Mouse (Mus musculus) midbrain, embryonic 13.5 days (tissue): ENCODE results near the gene Uimc1. TPM values are rescaled to one million over a fixed set of nuclear protein-coding genes. Genes with fewer than 3 reads are reported as not detected.
"Not testable (repeated sequence)": the region's sequence is repeated elsewhere in the genome, so short reads cannot be mapped to it uniquely, and the experiment has no call there.

ENCODE experiments used
- ATAC-seq: fragments of 200-750 bp; cut with Nextera tagmentation; 2 replicates; pipeline ENCODE4 v1.8.0; 2017; ENCODE audit warnings: mild to moderate bottlenecking, moderate TSS enrichment, moderate library complexity
- H3K27ac ChIP-seq: fragments of 300-500 bp; sonication (generic); 2 replicates; pipeline ENCODE4 v1.5.1; 2015; ENCODE audit warnings: inconsistent platforms, mild to moderate bottlenecking, moderate library complexity
- H3K27me3 ChIP-seq: fragments of 300-500 bp; sonication (generic); 2 replicates; pipeline ENCODE4 v1.6.1; 2015; ENCODE audit warnings: mild to moderate bottlenecking, inconsistent platforms
- H3K36me3 ChIP-seq: fragments of 300-500 bp; sonication (generic); 2 replicates; pipeline ENCODE4 v1.6.1; 2015; ENCODE audit warnings: mild to moderate bottlenecking, inconsistent platforms
- H3K4me1 ChIP-seq: fragments of 300-500 bp; sonication (generic); replicated peaks from 2 replicates; pipeline ENCODE4 v1.6.1; 2015; ENCODE audit warnings: inconsistent platforms
- H3K4me2 ChIP-seq: fragments of 300-500 bp; sonication (generic); replicated peaks from 2 replicates; pipeline ENCODE4 v1.6.1; 2015; ENCODE audit warnings: moderate library complexity, mild to moderate bottlenecking, inconsistent platforms
- H3K4me3 ChIP-seq: fragments of 300-500 bp; sonication (generic); replicated peaks from 2 replicates; pipeline ENCODE4 v1.5.1; 2015; ENCODE audit warnings: mild to moderate bottlenecking, inconsistent platforms
- H3K9ac ChIP-seq: fragments of 300-500 bp; sonication (generic); replicated peaks from 2 replicates; pipeline ENCODE4 v1.6.1; 2015; ENCODE audit warnings: mild to moderate bottlenecking, inconsistent platforms
- H3K9me3 ChIP-seq: fragments of 300-500 bp; sonication (generic); 2 replicates; pipeline ENCODE4 v1.6.1; 2016; ENCODE audit warnings: mild to moderate bottlenecking, inconsistent platforms
- WGBS: fragments of 180-500 bp; shearing (Covaris S2); methylation state at CpG from one replicate; pipeline ENCODE4 v1.1.7; 2015; 5-methylcytosine and 5-hydroxymethylcytosine counted together
- polyA plus RNA-seq: library from polyadenylated mRNA; unstranded; fragments of >200 nt; fragmentation: Nextera tagmentation; extraction: Ambion mirVana; gene quantifications from 2 replicates; pipeline ENCODE4 v1.2.1, GENCODE M21; 2015

Uimc1 gene
- polyA plus RNA-seq, 1 experiment from 2014 or later: 21.6 TPM

DNA sequence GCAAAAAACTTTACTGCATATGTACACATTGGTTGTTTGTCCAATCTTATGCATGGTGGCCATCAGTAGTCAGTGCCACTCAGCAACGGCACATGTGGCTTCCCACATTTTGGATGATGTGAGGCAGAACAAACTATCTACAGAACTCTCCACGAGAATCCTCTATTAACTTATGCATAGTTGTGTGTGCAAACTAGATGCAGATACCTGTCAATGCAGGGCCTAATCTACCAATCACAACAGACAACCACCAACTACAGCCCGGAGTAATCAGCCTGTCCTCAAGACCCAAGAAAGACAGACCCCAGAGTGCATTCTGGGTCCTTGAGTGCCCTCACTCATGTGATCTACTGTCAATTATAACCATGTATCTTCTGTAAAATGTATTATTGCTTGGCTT lies 2.3 kb upstream of the Uimc1 start:
- H3K9ac ChIP-seq: no peak overlapping the region
- no peaks in the 10 kb centered on the region for H3K36me3 ChIP-seq
- 94% methylated on average over 3 of the region's 3 CpGs for WGBS
- peaks cover 24% of the 10 kb centered on the region for H3K4me1 ChIP-seq
- no peak overlapping the region for H3K27ac ChIP-seq
- H3K4me3 ChIP-seq: no peak overlapping the region
- no peaks in the 10 kb centered on the region for H3K9me3 ChIP-seq
- no peak for ATAC-seq
- H3K4me2 ChIP-seq: no peak overlapping the region
- H3K27me3 ChIP-seq: no peaks in the 10 kb centered on the region

DNA sequence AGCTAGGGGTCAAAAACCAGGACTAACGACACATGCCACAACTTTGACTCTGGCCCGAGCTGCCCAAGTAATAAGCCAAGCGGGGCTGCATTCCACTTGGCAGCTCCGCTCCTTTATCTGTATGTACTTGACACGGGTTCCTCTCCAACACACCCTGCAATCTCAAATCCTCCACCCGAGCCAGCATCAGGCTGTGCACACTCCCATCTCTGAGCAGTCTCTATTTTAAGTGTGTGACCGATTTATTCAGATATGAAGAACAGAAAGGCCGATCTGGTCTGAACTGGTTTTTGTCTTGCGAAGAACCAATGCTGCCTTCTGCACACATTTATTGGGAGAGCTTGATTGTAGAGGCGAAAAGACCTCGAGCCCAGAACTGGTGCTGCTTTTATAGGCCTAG lies 1.5 kb upstream of the Uimc1 start:
- Histone ChIP-seq H3K27ac (no peak overlapping the region), H3K4me3 (no peak overlapping the region), H3K36me3 (no peaks in the 10 kb centered on the region), H3K4me1 (peaks cover 20% of the 10 kb centered on the region), H3K27me3 (no peaks in the 10 kb centered on the region), H3K9ac (no peak overlapping the region), H3K9me3 (no peaks in the 10 kb centered on the region), H3K4me2 (no peak overlapping the region)
- ATAC-seq: no peak
- 94% methylated on average over 11 of the region's 11 CpGs for WGBS

DNA sequence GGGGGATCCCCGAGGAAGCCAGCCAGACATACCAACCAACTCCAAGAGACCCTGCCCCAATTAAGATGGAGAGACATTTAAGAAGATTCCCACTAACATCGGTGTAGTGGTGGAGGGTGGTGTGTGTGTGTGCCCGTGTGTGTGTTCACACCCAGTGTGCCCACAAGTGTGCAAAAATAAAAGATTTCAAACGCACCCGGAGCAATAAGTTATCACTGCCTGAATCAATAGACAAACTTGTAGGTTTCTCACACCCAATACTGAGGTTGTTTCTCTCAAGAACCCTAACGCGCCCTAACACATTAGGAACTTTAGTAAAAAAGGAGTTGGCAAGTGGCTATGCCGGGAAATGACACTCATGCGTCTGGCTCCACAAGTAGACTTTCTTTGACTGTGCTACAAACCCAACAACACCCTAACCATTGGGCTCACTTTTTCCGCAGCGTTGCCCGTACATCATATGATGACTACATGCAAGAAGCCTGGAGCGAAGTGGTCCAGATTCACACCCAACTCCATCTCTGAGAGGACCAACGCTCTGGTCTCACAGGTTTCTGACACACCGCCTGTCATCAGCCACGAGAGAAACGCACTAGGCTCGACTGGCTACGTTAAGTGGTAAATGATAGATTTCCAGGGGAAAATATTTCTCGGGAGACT lies 904 bp downstream of the Uimc1 start:
- Histone ChIP-seq H3K9ac (peak overlapping the region; percentile 93), H3K9me3 (no peaks in the 10 kb centered on the region), H3K36me3 (no peaks in the 10 kb centered on the region), H3K27ac (peak overlapping the region; percentile 91; the same call in 1 of the 2 replicates), H3K4me1 (peaks cover 9% of the 10 kb centered on the region), H3K4me2 (peak overlapping the region; percentile 68), H3K27me3 (no peaks in the 10 kb centered on the region), H3K4me3 (peak overlapping the region; percentile 81)
- ATAC-seq: no peak
- 36% methylated on average over 20 of the region's 20 CpGs for WGBS

DNA sequence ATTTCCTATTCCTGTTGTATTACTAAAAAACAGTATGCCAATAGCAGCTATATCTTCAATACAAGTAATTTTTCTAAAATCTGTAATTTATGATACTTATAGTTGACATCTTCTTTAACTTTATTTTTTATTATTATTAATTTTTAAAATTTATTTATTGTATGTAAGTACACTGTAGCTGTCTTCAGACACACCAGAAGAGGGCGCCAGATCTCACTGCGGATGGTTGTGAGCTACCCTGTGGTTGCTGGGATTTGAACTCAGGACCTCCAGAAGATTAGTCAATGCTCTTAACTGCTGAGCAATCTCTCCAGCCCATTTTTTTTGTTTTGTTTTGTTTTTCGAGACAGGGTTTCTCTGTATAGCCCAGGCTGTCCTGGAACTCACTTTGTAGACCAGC lies 2.3 kb downstream of the Uimc1 start:
- WGBS: 94% methylated on average over 3 of the region's 3 CpGs

DNA sequence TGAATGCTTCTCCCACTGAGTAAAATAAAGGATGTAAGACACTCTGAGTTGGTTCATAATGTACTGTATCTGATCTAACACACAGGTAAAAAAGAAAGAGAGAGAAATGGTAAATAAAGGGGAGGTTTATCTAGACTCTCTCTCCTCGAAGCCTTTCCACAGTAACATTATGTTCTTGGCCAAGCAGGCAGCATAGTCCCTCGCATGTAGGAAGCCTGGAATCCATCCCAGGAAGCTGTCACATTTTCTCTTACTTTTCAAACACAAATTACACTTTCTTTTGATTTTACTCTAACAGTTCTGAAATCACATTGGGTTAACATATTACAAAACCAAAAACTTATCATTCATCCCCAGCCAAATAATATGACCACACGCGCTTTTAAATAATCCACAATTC lies 7.5 kb downstream of the Uimc1 start:
- H3K4me1 ChIP-seq: no peaks in the 10 kb centered on the region
- no peak for ATAC-seq
- no peak overlapping the region for H3K27ac ChIP-seq
- WGBS: 97% methylated on average over 4 of the region's 4 CpGs
- no peak overlapping the region for H3K4me3 ChIP-seq
- H3K9ac ChIP-seq: no peak overlapping the region
- H3K9me3 ChIP-seq: no peaks in the 10 kb centered on the region
- H3K36me3 ChIP-seq: peaks cover 16% of the 10 kb centered on the region
- H3K4me2 ChIP-seq: no peak overlapping the region
- no peaks in the 10 kb centered on the region for H3K27me3 ChIP-seq

More for the DNA sequence above, 2.3 kb downstream of the Uimc1 start:
- H3K9ac ChIP-seq, H3K27me3 ChIP-seq, H3K9me3 ChIP-seq, H3K27ac ChIP-seq, H3K4me2 ChIP-seq, H3K4me1 ChIP-seq, ATAC-seq, H3K4me3 ChIP-seq, H3K36me3 ChIP-seq: not testable (repeated sequence)

DNA sequence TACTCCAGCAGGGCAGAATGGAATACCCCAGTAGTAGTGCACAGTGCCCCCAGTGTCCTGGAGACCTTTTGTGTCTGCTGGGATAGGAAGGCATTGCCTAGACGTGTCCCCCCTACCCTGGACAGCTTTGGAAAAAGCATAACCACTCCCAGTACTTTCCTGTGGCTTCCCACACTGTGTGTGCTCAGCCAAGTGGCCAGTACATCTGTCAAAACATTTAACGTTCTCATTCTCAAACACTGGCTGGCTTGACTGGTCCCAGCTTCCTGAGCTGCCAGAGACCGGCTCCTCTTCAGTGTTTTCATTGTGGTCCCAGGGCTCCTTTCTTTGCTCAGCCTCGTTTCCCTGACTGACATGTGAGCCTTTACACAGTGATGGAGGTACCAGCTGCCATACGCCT lies 24.5 kb downstream of the Uimc1 start:
- Histone ChIP-seq H3K27me3 (no peaks in the 10 kb centered on the region), H3K27ac (no peak overlapping the region), H3K9ac (no peak overlapping the region), H3K4me2 (no peak overlapping the region), H3K36me3 (peaks cover 18% of the 10 kb centered on the region; the same call in 1 of the 2 replicates), H3K9me3 (no peaks in the 10 kb centered on the region), H3K4me3 (no peak overlapping the region), H3K4me1 (no peaks in the 10 kb centered on the region)
- ATAC-seq: no peak
- WGBS: 52% methylated on average over 5 of the region's 5 CpGs

DNA sequence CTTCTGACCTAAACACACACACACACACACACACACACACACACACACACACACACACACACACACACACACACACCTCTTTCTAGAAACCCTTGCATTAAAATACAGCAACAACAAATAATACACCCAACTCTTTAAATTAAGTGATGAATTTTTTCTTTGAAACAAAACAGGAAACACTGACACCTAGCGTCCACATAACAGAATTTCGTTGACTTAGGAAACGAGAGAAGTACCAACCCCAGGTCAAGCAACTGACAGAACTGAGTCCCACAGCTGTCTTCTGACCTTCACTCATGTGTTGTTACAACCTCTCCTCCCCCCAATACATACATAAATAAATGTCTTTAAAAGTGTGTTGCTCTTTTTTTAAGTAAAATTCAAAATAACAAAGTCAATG lies 28.8 kb downstream of the Uimc1 start:
- Histone ChIP-seq H3K27me3 (no peaks in the 10 kb centered on the region), H3K9ac (no peak overlapping the region), H3K27ac (no peak overlapping the region), H3K4me2 (no peak overlapping the region), H3K4me3 (no peak overlapping the region), H3K4me1 (no peaks in the 10 kb centered on the region), H3K9me3 (no peaks in the 10 kb centered on the region), H3K36me3 (peaks cover 11% of the 10 kb centered on the region; the same call in 1 of the 2 replicates)
- no peak for ATAC-seq
- 0% methylated on average over 3 of the region's 3 CpGs for WGBS

DNA sequence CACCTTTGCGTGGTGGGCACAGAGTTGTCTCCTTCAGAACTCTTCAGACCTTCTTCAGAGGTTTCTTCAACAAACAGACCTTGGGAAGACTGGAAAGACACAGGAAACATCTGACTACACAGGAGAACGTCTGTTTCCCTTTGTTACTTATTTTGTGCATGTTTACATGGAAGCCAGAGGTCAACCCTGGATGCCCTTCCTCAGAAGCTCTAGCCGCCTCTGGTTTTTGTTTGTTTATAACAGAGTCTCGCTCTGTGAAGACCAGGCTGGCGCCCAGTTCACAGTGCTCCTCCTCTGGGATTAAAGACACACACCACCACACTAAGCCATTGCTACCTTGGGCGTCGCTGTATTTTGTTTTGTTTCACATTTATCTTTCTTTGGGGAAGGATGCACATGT lies 30.4 kb downstream of the Uimc1 start:
- no peaks in the 10 kb centered on the region for H3K27me3 ChIP-seq
- no peak overlapping the region for H3K9ac ChIP-seq
- no peak overlapping the region for H3K4me2 ChIP-seq
- H3K4me3 ChIP-seq: no peak overlapping the region
- H3K9me3 ChIP-seq: no peaks in the 10 kb centered on the region
- no peak overlapping the region for H3K27ac ChIP-seq
- ATAC-seq: no peak
- no peaks in the 10 kb centered on the region for H3K36me3 ChIP-seq
- no peaks in the 10 kb centered on the region for H3K4me1 ChIP-seq
- 75% methylated on average over 7 of the region's 7 CpGs for WGBS

DNA sequence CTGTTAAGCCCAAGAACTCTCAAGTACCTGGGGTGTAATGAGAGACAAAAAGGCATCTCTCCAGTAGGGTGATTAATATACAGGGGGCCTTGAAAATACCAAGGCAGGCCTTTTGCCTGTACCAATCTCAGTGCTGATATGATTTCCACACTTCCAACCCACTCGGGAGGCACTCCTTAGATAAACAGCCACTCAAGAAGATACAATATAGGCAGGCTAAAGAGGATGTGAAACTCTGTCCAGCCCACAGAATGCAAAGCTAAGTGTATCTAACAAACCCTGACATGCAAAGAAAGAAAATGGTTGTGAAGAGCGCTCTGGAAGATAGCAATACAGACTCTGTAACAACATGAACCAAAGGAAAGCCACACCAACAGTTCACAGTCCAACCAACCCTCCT lies 36.8 kb downstream of the Uimc1 start:
- Histone ChIP-seq H3K36me3 (no peaks in the 10 kb centered on the region), H3K4me3 (no peak overlapping the region), H3K4me2 (no peak overlapping the region), H3K27me3 (no peaks in the 10 kb centered on the region), H3K9me3 (no peaks in the 10 kb centered on the region), H3K27ac (no peak overlapping the region), H3K9ac (no peak overlapping the region), H3K4me1 (no peaks in the 10 kb centered on the region)
- ATAC-seq: no peak
- 90% methylated on average over 2 of the region's 2 CpGs for WGBS

DNA sequence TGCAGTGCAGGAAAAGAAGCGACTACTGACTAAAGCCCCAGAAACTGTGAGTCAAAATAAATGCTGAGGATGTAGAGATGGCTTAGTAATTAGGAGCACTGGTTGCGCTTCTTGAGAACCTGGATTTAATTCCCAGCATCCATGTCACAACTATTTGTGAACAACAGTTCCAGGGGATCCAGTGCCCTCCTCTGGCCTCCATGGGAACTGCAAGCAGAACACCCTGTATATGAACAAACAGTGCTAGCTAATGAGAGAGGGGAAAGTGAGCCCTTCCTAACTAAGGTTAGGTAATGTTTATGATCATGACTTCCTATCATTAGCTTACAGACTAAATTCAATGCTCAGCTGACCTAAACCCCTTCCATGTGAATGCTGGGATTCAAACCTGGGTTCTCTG lies 42.1 kb downstream of the Uimc1 start:
- H3K27ac ChIP-seq: no peak overlapping the region
- H3K9me3 ChIP-seq: no peaks in the 10 kb centered on the region
- no peak overlapping the region for H3K9ac ChIP-seq
- WGBS: 97% methylated on average over 2 of the region's 2 CpGs
- no peak for ATAC-seq
- H3K4me3 ChIP-seq: no peak overlapping the region
- no peak overlapping the region for H3K4me2 ChIP-seq
- H3K27me3 ChIP-seq: no peaks in the 10 kb centered on the region
- no peaks in the 10 kb centered on the region for H3K4me1 ChIP-seq
- H3K36me3 ChIP-seq: peaks cover 13% of the 10 kb centered on the region

DNA sequence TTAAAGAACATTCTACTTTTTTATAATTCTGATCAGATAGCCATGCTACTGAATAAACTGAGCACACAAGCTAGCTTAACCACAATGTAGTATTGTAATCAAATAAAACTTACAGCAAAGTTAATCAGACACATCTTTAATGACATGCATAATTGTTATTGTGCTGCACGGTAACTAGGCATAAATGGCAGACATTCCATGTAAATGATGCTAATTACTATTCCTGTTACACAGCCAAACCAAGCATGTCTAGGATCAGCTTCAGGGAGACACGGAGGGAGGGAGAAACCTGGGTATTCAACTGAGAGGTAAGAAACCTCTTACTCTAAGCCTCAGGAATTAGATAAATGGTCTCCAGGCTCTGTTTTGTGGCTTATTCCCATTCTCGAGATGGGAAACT lies 52.4 kb downstream of the Uimc1 start:
- Histone ChIP-seq H3K36me3 (peaks cover 16% of the 10 kb centered on the region), H3K4me1 (peaks cover 4% of the 10 kb centered on the region; the same call in 1 of the 2 replicates), H3K27me3 (no peaks in the 10 kb centered on the region), H3K4me3 (no peak overlapping the region), H3K27ac (no peak overlapping the region), H3K4me2 (no peak overlapping the region), H3K9me3 (no peaks in the 10 kb centered on the region), H3K9ac (no peak overlapping the region)
- 62% methylated on average over 3 of the region's 3 CpGs for WGBS
- no peak for ATAC-seq

DNA sequence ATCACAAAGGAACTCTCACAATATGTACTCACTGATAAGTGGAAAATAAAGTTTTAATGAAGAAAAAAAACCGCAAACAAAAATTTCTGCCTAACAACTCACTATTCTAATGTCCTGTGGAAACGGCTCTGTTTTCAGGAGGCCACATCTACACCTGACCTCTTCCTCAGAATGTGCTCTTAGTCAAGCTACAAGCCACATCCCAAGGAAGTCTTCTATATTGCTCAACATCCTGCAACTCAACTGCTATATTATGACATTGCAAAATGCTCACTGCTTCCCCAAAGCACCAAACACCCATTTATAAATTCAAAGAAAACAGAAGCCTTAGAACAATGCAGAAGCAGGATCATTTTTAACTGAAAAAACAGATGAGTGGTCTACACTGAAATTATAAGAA lies 60.1 kb downstream of the Uimc1 start:
- no peak overlapping the region for H3K4me3 ChIP-seq
- WGBS: 95% methylated on average over 2 of the region's 2 CpGs
- peaks cover 14% of the 10 kb centered on the region for H3K36me3 ChIP-seq
- no peaks in the 10 kb centered on the region for H3K27me3 ChIP-seq
- H3K4me1 ChIP-seq: no peaks in the 10 kb centered on the region
- no peak overlapping the region for H3K27ac ChIP-seq
- no peak overlapping the region for H3K9ac ChIP-seq
- no peaks in the 10 kb centered on the region for H3K9me3 ChIP-seq
- no peak overlapping the region for H3K4me2 ChIP-seq
- ATAC-seq: no peak

DNA sequence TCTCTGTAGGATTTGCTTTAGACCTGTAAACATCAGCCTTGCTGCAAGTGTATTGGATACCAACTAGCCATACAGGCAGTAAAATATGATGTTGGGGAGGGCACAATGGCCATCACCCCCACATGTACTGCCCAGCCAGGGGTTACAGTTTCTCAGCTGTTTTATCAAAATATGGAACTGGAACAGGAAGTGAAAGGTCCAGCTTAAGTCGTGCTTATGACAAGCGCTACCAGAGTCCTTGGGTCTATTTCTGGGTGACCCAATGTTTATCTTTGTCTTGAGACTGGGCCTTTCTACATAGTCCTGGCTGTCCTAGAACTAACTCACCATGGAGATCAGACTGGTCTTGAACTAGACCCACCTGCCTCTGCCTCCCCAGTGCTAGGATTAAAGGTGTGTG lies 75.9 kb downstream of the Uimc1 start:
- 99% methylated on average over 2 of the region's 2 CpGs for WGBS

More for the DNA sequence above, 75.9 kb downstream of the Uimc1 start:
- Histone ChIP-seq H3K9me3 (no peaks in the 10 kb centered on the region), H3K27ac (no peak overlapping the region), H3K4me2 (no peak overlapping the region), H3K4me3 (no peak overlapping the region), H3K27me3 (no peaks in the 10 kb centered on the region), H3K36me3 (peaks cover 23% of the 10 kb centered on the region), H3K4me1 (no peaks in the 10 kb centered on the region), H3K9ac (no peak overlapping the region)
- ATAC-seq: no peak
